Mouse (Mus musculus) layer of hippocampus, adult 8-10 months (tissue): ENCODE data around the gene Btbd18. TPM values are rescaled to one million over a fixed set of nuclear protein-coding genes. Genes with fewer than 3 reads are reported as not detected.

Experiments used
- DNase-seq, 2 experiments: peaks; one replicate each; pipeline ENCODE4 v3.0.0; 2022; ENCODE audit warnings: low spot score in 2 of 2
- total RNA-seq, 4 experiments: library from RNA; stranded (reverse); gene quantifications; 2 replicates each; pipeline ENCODE4 v1.2.4; 2022

Gene Btbd18
- total RNA-seq: not detected

- no peak for DNase-seq
These were observed at the start of gene Btbd18 for GRCm38 (mm10) chr2:84658806-84659205. TSS of gene Btbd18 (plus strand) at chr2:84659079.

- no peak for DNase-seq
These were observed 46.1 kb upstream of the Btbd18 start for GRCm38 (mm10) chr2:84612764-84613163.

DNA sequence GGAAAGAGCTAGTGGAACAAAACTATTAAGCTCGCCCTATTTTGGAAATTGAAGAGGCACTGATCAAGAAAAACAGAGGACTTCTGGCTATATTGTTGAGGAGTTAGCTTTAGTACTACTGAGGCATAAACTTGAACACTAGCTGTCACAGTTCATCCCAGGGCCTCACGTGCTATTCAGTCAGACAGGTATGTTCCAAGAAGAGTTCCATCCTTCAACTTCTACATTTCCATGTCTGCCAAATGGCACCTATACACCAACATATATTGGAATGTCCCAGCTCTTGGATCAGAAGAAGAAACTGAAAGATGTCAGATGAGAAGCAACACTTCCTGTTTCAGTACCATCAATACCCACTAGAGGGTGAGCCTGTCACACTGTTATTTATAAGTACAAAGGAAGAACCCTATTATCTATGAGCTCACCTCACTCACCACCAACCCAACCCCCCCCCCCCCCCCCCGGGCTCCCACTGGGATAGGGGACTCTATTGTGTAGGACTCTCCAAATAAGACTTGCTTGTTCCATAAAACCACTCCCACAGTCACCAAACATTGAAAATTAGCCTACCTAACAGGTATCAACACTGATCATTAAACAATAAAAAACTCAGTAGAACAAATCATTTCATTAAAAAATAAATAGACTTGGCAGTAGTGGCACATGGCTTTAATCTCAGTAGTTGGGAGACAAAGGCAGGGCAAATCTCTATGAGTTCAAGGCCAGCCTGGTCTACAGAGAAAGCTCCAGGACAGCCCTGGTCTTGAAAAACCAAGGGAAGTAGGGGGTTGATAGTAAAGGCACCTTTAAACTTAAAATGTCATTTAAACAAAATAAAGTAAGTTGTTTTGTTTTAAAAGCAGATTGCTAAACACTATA lies 41.0 kb upstream of the Btbd18 start:
- DNase-seq: no peak

GRCm38 (mm10) chr2:84618914-84619313 lies 40.0 kb upstream of the Btbd18 start:
- no peak for DNase-seq

DNA sequence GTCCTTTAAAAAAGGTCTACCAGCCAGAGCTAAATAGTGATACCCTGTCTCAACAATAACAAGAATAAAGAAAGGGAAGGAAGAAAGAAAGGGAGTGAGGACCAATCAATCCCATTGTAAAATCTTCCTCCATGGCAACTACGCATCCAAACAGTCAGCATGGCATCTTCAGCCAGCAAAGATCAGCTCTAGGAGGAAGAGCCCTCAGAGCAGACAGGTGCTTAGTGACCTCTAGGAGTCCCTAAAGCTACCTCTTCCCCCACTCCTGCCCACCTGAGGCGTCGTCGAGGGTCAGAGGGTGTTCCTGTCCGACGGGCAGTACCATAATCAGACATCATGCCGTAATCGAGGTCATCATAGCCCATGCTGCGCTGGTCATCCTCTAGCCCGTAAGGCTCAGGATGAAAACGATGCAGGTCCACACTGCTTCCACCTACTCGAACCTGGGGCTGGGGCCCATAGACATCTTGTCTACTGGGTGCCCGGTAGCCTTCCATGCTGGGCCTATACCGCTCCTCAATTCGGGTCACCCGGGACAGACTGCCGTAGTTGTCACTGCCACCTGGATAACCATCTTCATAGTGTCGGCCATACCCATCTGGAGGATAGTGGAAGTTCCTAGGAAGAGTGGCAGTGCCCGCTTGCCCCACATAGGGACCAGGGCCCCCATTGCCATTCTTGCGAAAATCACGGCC lies 39.1 kb upstream of the Btbd18 start:
- DNase-seq: no peak

DNA sequence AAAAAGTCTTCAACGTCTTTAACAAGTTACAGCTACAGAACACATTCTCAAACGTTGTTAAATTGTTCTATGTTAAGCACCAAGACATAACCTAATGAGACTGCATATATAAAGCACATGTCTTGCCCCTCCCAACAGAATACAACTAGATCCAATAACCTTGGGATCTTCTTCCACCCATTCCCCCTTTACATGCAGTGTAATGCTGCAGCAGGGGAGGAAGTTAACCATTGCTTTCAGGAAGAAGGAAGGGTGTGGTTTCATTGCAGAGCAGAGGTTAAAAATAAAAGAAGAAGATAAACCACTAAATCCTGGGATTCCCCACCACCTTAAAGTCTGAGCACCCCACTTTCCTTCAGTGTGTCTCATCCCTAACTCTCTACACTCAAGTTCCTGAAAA lies 36.2 kb upstream of the Btbd18 start:
- DNase-seq: no peak

DNA sequence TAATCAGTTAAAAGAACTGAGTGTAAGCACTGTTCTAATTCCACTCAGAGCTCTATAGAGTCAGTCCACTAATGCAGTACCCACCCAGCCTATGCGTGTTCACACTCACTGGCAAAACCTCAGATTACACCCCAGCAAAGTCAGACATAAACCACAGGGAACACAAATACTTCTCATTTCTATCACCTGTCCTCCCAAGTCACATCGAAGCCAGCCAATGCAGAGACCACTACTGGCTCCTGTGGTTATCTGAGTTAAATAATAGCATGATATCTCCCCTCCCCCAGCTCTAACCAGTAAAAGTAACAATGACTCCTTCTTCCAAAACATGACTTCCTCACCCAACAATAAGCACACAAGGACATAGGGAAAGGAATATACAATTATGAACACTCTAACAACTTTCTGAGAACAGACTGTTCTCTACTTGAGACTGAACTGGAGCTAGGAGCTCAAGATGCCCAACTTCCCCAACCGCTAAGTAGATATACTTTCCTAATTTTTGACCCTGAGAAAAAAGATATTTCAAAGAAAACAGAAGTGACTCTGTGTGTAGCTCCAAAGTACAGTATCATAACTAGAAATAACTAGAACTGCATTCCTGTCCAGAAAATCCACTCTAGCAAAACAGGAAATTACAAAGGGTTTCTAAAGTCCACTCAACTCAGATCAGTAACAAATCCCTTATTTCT lies 35.3 kb upstream of the Btbd18 start:
- no peak for DNase-seq

DNA sequence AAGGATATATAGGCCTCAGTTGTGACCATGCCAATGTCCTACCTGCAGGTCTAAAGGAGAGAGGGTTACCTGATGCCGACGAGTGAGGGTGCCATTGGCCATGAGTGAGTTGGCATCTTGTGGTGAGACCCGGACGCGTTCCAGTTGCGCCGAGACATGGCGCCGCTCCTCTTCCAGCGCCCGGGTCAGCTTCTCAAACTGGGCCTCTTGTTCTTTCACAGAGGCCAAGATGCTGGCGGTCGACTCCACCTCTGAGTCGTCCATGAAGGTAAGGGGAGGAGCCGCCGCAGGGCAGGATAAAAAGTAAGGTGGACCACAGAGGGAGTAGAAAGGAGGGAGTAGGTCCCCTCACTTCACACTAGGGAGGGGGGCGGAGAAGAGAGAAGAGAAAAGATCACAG lies 34.7 kb upstream of the Btbd18 start:
- no peak for DNase-seq

GRCm38 (mm10) chr2:84626366-84626975 lies 32.4 kb upstream of the Btbd18 start:
- DNase-seq: no peak

DNA sequence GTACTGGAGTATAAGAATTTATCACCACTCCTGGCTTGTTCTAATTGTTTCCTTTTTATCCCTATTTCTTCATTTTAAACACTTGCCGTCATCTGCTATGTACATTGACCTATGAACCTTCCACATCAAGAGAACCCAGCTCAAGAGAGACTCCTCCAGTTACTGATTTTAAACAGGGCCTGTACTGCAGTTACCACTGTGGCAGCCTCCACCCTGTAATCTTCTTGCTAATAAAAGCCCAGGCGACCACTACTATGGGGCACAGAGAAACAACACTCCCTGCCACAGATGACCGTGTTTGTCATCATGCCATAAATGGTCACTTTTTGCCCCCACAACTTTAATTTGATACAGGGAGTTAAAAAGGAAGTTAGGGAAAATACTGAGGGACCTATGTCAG lies 31.8 kb upstream of the Btbd18 start:
- DNase-seq: no peak

- DNase-seq: no peak
These were observed 26.9 kb upstream of the Btbd18 start for GRCm38 (mm10) chr2:84632001-84632400.

GRCm38 (mm10) chr2:84632999-84633398 lies 25.9 kb upstream of the Btbd18 start:
- no peak for DNase-seq

DNA sequence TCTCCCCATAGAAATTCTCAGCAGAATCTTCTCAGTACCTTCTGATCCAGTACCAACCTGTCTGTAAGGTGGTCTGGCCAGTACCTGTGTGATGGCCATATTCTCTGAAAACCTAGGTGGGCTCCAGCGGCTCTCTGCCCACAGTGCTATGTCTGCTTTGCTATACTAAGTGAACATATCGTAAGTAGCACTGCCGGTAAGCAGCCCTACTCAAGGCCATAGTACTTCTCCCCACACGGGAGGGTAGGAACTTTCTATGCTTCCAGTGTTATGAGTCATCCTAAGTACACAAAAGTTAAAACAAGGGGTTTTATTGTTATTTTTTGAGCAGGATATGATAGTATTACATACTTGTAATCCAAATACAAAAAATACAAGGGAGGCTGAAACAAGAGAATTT lies 24.9 kb upstream of the Btbd18 start:
- DNase-seq: no peak

DNA sequence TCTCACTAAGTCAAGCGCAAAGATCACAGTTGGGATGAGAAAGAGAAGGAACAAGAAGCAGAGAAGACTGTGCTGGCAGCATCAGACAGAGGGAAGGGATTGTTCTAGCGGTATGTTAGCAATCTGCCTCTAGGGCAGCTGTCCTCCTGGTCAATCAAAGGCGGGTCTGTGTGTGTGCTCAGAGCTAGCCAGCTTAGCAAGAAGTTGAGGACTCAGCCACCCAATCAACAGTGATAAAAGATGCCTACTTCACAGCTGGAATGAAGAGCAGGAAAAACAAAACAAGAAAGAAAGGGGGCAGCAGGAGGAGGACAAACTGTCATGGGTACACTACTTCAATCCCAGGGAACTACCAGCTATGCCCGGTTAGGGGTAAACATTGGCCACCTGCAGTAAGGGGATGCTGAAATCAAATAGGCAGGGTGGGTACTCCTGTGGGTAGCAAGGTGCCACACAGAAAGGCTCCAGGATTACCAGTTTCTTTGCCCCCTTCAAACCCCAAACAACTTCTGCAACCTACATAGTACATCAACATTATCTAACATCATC lies 23.9 kb upstream of the Btbd18 start:
- no peak for DNase-seq

GRCm38 (mm10) chr2:84635611-84636010 lies 23.3 kb upstream of the Btbd18 start:
- peak; percentile 82 to 88 for DNase-seq

- DNase-seq: no peak
These were observed 22.6 kb upstream of the Btbd18 start for GRCm38 (mm10) chr2:84636231-84636741.

- DNase-seq: no peak
These were observed 21.3 kb upstream of the Btbd18 start for GRCm38 (mm10) chr2:84637452-84638165.

GRCm38 (mm10) chr2:84638428-84639220 lies 20.3 kb upstream of the Btbd18 start:
- DNase-seq: no peak

GRCm38 (mm10) chr2:84640833-84641232 lies 18.0 kb upstream of the Btbd18 start:
- no peak for DNase-seq

- DNase-seq: no peak
These were observed 12.7 kb upstream of the Btbd18 start for GRCm38 (mm10) chr2:84646138-84646537.
